Mouse (Mus musculus): ENCODE data around the gene Svopl. TPM values are rescaled to one million over a fixed set of nuclear protein-coding genes. Genes with fewer than 3 reads are reported as not detected.

The Svopl gene
- 0.08 and 0.21 TPM in 2 replicates for polyA plus RNA-seq (2012; rRNA removed)

GRCm38 (mm10) chr6:38046838-38047237, at the start of gene Svopl:
Svopl (minus strand) TSS chr6:38046996.
- DNase-seq (ENCODE audit: extremely low spot score in 1 of 2, low spot score in 1 of 2): no peak

DNA sequence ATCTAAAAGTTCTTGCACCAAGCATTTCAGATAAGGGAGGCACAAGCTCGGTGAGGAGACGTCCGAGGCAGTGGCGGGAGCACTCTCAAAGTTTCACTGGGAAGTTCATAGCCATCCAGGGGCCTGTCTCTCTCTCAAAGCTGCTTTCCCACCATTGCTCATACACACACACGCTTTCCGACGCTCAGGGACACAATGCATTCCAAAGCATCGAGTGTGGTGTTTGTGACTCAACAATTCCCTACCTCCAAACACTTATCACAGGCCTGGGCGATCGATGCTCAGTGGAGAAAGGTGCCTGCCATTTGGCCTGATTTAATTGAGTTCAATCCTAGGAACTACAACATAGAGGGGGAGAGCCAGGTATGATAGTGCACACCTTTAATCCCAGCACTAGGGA, 47.9 kb upstream of the Svopl start:
- DNase-seq (ENCODE audit: extremely low spot score in 1 of 2, low spot score in 1 of 2): no peak

DNA sequence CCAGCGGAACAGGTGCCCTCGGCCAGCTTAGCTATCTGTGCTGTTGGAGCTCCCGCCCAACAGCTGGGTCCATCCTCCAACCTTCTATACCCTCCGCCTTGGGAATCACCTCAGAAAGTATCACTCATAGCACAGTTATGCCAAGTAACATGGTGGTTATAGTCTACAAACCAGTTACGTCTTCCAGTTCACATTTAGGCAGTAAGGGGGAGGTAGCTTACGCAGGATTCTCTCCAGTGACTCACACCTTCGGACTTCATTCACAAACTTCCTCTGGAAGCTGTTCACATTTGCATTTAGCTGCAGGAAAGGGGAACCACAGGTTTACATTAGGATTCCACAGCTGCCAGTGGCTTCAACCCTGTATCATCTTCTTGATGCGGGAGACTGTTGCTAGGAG, 45.7 kb upstream of the Svopl start:
- no peak for DNase-seq (ENCODE audit: extremely low spot score in 1 of 2, low spot score in 1 of 2)

DNA sequence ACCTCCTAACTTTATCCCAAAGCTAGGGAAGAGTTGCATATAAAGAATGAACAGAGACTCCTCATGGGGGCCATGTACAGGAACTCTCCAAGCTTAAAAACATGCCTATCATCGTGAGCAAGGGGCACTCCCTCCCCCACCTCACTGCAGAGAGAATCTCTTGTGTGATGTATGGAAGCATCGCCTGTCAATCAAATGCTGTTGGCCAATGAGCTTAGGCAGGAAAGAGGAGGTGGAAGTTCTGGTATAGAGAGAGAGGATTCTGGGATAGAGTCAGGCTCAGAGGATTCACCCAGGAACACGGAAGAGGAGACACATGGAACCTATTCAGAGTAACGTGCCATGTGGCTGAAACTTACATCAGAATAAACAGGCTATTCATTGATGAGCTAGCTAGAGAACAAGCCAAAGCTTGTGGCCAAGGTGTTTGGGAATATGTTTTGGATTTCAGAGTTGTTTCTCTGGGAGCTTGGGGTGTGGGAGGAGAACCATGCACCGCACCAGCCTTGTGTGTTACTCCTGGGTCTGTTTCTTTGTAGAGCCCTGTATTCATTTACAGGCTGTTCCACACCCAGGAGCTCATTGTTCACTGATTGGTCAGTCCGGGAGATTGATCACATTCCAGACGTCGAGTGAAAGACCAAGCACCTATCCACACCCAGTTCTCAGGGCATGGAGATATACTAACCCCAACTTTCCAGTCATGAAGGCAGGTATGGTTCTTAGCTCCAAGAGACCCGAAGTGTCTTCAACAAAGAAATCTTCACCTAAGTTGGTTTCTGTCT, 40.6 kb upstream of the Svopl start:
- no peak for DNase-seq (ENCODE audit: extremely low spot score in 1 of 2, low spot score in 1 of 2)

DNA sequence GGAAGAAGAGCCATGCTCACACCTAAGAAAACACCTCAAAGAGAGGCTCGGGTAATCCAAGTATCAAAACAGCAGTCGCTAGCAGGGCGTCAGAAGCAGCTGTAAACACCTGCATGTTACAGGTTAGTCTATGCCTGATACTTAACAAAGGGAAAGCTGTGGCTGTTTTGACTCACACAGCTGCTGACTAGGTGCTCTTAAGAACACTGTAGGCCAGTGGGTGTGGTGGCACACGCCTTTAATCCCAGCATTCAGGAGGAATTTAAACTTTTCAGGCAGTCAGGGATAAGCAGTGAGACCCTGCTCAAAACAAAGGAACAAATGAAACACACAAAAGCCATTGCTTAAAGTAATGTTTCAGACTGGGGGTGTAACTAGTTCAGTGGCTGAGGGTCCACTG, 36.4 kb upstream of the Svopl start:
- DNase-seq (ENCODE audit: extremely low spot score in 1 of 2, low spot score in 1 of 2): no peak

GRCm38 (mm10) chr6:38081727-38082341, 35.0 kb upstream of the Svopl start:
- DNase-seq (ENCODE audit: extremely low spot score in 1 of 2, low spot score in 1 of 2): no peak

- peak in 1 of 2 experiments; percentile 8 for DNase-seq (ENCODE audit: extremely low spot score in 1 of 2, low spot score in 1 of 2)
Measured at GRCm38 (mm10) chr6:38080364-38080763, 33.6 kb upstream of the Svopl start.

DNA sequence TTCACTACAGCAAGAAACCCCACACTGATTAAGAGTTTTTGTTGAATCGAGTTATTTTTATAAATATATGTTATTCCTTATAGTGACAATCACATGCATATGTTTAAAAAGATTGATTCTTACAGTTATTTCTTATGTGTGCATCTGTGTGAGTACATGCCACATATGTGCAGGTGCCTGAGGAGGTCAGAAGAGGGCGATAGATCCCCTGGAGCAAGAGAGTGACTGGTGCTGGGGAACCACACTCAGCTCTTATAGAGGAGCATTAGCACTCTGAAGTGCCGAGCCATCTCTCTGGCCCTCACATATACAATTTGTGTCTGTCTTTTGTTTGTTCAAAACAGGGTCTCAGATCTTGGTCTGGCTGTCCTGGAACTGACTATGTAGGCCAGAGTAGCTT, 26.8 kb upstream of the Svopl start:
- DNase-seq (ENCODE audit: extremely low spot score in 1 of 2, low spot score in 1 of 2): no peak

- no peak for DNase-seq (ENCODE audit: extremely low spot score in 1 of 2, low spot score in 1 of 2)
Measured at GRCm38 (mm10) chr6:38072137-38072796, 25.5 kb upstream of the Svopl start.

DNA sequence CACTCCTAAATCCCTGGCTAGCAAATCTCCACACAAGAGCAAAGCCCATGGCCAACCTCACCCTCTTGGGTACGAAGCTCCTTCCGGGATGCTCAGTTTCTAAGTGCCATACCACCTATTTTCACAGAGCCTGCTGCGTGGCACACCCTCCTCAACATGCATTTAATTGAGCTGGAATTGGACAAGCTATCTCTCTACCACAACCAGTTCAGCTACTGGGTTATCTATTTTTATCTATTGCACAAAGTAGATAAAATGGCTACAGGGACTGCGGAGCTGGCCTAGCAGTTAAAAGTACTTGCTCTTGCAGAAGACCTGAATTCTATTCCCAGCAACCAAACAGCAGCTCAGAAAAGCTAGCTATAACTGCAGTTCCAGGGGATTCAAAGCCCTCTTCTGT, 24.5 kb upstream of the Svopl start:
- no peak for DNase-seq (ENCODE audit: extremely low spot score in 1 of 2, low spot score in 1 of 2)

DNA sequence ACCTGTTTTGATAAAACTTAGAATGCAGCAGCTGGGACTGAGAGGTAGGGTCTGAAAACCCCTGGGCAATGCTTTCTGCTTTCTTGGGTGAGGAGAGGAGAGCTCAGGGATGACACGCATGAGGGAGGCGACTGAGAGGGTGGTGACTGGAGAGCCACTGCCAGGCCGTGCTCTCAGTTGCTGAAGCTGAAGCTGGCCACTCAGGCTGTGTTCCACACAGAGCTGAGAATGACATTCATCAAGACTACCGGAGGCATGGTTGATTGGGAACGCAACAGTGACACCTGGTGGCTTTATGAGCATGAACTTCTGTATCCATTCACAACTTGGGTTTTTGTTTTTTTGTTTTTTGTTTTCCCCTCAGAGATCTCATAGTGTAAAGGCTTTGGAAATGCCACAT, 19.4 kb upstream of the Svopl start:
- peak; percentile 20 to 77 for DNase-seq (ENCODE audit: extremely low spot score in 1 of 2, low spot score in 1 of 2)

DNA sequence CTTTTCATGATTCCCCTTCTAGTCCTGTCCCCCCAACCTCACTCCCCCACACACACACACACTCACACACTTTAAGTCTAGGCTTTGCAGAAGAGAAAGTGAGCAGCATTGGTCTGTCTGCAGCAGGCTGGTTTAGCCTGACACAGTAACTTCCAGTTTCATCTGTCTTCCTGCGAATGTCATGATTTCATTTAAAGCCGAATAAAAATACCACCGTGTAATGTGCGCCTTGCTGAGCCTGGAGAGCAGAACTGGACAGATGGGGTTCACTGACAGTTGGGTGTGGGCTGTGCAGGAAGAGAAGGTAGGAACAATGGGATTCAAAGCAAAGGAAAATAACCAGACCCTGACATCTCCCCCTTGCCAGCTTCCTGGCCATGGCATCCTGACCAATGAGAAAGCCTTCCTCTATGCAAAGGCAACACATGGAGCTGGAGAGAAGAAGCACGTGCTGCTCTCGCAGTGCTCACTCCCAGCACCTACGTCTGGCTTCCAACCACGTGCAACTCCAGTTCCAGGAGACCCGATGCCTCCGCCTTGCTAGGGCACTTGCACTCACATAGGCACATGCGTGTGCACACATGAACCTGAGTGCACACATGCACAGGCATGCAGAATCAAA, 18.8 kb upstream of the Svopl start:
- peak; percentile 15 to 62 for DNase-seq (ENCODE audit: extremely low spot score in 1 of 2, low spot score in 1 of 2)

GRCm38 (mm10) chr6:38065122-38065500, 18.3 kb upstream of the Svopl start:
- peak; percentile 36 to 79 for DNase-seq (ENCODE audit: extremely low spot score in 1 of 2, low spot score in 1 of 2)

DNA sequence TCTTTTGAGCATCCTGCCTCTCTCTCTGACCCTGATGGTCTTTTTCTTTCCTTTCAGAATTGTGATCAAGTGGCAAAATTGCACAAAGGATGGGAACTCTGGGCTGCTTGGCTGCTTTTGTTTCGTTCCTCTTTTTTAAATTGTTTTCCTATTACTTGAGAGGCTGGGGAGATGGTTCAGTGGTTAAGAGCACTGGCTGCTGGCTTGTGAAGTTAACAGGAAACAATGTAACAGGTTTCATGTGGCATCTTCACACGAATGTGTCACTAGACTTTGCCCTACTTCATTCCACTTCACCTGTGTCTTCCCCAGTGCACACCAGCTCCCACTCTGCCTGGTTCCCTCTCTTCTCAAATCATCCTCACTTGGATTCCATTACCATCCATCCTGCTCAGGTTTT, 17.8 kb upstream of the Svopl start:
- no peak for DNase-seq (ENCODE audit: extremely low spot score in 1 of 2, low spot score in 1 of 2)

- peak in 1 of 2 experiments; percentile 7 for DNase-seq (ENCODE audit: extremely low spot score in 1 of 2, low spot score in 1 of 2)
Measured at GRCm38 (mm10) chr6:38058805-38059204, 12.0 kb upstream of the Svopl start.

DNA sequence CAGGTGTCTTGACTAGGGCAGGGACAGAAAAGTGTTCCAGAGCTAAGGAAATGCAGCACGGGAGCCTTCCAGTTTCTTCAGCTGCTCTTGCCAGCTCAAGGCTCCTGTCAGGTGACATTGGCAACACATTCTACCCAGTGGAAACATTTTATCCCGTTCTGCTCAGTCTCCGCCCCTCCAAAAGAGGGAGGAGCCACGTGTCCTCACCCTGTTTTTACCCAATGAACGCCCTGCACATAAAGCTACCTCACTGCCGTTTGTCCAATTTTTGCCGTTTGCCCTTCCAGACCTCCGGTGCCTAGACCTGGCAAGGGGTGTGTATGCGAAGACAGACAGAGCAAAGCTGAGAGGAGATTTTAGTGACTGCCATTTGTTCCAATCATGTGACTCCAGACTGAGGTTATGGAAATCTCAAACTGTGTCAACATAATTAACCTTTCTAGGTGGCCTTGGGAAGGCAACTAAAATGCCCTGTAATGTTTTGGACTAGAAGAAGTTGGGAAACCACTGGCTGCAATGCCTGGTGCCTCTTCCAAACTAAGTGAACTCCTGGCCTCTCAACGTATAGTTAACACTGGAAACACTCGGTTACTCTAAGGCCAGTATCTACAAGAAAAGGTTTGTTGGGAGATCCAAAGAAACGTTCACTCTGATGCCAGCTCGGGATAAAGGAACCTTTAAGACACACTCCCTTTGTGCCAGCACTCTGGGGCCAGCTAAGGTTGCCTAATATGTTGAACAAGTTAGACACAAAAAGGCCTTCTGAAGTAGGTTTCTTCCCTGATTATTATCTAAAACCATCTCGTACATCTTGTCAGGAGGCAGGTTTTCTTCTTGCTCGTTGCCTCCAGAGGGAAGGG, 8.9 kb upstream of the Svopl start:
- no peak for DNase-seq (ENCODE audit: extremely low spot score in 1 of 2, low spot score in 1 of 2)

DNA sequence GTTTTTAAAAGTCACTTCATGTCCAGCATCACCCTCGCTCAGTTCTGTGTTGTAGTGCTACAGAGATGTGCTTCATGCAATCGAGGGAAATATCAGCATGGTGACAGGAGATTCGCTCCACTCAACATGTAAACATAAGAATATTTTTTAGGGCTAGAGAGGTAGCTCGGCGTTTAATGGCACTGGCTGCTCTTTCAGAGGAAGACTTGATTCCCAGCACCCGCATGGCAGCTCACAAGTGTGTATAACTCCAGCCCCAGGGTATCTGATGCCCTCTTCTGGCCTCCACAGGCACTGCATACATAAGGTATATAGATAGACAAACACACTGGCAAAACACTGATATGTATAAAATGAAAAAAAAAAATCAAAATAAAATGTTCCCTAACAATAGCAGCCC, 2.8 kb upstream of the Svopl start:
- no peak for DNase-seq (ENCODE audit: extremely low spot score in 1 of 2, low spot score in 1 of 2)

DNA sequence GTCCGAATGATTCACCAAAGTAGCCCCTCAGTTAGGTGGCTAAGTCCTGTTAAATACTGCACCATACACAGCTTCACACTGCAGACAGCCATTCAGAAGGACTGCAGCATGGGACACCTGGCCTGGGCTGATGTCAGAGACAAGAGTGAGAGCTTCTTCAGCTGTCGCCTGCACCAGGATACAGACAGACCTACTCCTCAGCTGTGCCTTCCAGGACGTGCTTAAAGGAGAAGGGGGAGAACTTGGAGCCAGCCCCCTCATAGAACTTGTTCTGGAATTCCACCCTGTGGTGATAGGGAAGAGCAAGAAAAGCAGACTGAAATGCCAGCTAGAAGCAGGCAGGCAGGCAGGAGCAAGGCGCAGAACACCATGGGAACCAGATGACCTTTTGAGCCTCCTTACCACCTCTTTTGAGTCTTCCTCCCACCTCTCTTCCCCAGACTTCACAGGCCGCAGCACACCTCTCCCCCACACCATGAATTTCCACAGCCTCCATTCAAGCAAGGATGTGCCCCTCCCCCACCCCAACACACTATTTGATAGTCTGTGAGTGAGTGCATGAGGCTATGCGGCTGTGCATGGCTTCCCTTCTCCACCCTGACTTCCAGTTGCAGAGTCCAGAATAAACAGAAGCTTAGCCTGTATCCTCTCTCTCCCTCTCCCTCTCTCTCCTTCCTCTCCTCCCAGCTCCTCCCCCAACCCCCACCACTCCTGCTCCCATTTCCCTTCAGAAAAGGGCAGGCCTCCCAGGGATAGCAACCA, 2.2 kb upstream of the Svopl start:
- no peak for DNase-seq (ENCODE audit: extremely low spot score in 1 of 2, low spot score in 1 of 2)

- DNase-seq (ENCODE audit: extremely low spot score in 1 of 2, low spot score in 1 of 2): no peak
Measured at GRCm38 (mm10) chr6:38048003-38048402, 1.2 kb upstream of the Svopl start.

All from frontal cortex, adult 2 months (tissue).